Mouse (Mus musculus): ENCODE measurements at regions not wholly inside any gene's neighbourhood (a gene's known extent, or its start where the extent isn't known, plus 50 kb on each side); places are given as distances from the start of the nearest gene placed in this dataset.

DNA sequence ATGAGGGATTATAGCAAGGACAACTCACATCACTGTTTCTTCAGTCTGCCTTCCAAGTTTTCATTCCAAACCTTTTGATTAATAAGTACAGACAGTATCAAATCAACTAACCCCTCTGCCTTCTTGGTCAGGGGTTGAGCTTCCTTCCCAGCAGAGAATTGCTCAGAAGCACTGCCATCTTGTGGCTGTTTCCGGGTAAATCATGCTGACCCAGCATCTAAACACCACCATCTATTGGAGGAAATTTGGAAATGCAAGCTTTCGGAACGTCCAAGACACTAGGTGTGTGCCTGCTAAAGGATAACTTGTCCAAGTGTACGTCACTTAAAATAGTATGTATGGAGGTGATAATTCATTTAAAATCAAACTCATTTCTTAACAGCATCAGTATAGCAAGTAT is 231.7 kb upstream of the Ank start:
- no peaks in the 10 kb centered on the region for H3K36me3 ChIP-seq (replicated peaks in 1 of 2; ENCODE audit: control insufficient read depth in 1 of 2, insufficient read depth in 1 of 2, low read length in 1 of 2)
- dilution Hi-C loops (cut with MboI; ENCODE audit: extremely low pct_ligation_motif_present, extremely low pct_unique_long_range_greater_than_20kb, low sequenced_read_pairs) (no loop called here), in situ Hi-C loops (cut with MboI; ENCODE audit: low pct_ligation_motif_present, low pct_unique_long_range_greater_than_20kb, low sequenced_read_pairs) (no loop called here)
- H3K79me2 ChIP-seq (replicated peaks; ENCODE audit: control insufficient read depth, extremely low read depth, insufficient read depth, poor library complexity, severe bottlenecking) = no peaks in the 10 kb centered on the region
- DNase-seq (ENCODE audit: extremely low read depth) = peak; percentile 87
- H3K27me3 ChIP-seq (replicated peaks) = no peaks in the 10 kb centered on the region
- peak; percentile 77; the same call in 1 of the 2 replicates for TF ChIP-seq NELFE (IDR thresholded peaks at IDR 0.05; ENCODE audit: low read depth, low read length)
- TF ChIP-seq SMC3 (IDR thresholded peaks at IDR 0.05; ENCODE audit: low read depth, low read length) = peak; percentile 84
- no peak for TF ChIP-seq KAT2A (IDR thresholded peaks at IDR 0.05; ENCODE audit: insufficient replicate concordance, low read length)
- peak; percentile 26; the same call in 1 of the 2 replicates for TF ChIP-seq IRF4 (IDR thresholded peaks at IDR 0.05; ENCODE audit: low read depth, low read length)
- TF ChIP-seq ELF1 (IDR thresholded peaks at IDR 0.05; ENCODE audit: low read depth, low read length) = peak; percentile 81
- 0 out of 2 replicates have a peak, but pooled peaks have one; percentile 17 for TF ChIP-seq MEF2A (IDR thresholded peaks at IDR 0.05; ENCODE audit: borderline replicate concordance, low read depth, low read length)
- no peak for TF ChIP-seq E2F4 (IDR thresholded peaks at IDR 0.05; ENCODE audit: insufficient replicate concordance, low read depth, low read length)
- TF ChIP-seq RAD21 (IDR thresholded peaks at IDR 0.05; ENCODE audit: low read depth, low read length) = peak; percentile 83
- TF ChIP-seq ZNF384 (IDR thresholded peaks at IDR 0.05; ENCODE audit: low read depth, low read length) = 0 out of 2 replicates have a peak, but pooled peaks have one; percentile 16
- no peak for TF ChIP-seq HCFC1 (IDR thresholded peaks at IDR 0.05; ENCODE audit: low read depth, low read length)
- TF ChIP-seq CHD2 (IDR thresholded peaks at IDR 0.05; ENCODE audit: low read length) = no peak
- TF ChIP-seq PAX5 (IDR thresholded peaks at IDR 0.05; ENCODE audit: low read length) = no peak
- TF ChIP-seq CTCF (conservative IDR thresholded peaks at IDR 0.05 in 1 of 2, IDR thresholded peaks at IDR 0.05 in 1 of 2; ENCODE audit: low read depth in 2 of 2, low read length in 2 of 2) = peak; percentile 93 to 100
- 0 out of 2 replicates have a peak, but pooled peaks have one; percentile 26 for TF ChIP-seq SIN3A (IDR thresholded peaks at IDR 0.05; ENCODE audit: low read length)
- TF ChIP-seq MAX (IDR thresholded peaks at IDR 0.05; ENCODE audit: low read length) = peak; percentile 74
- TF ChIP-seq MYC (IDR thresholded peaks at IDR 0.05; ENCODE audit: low read depth, low read length) = no peak
- 0 out of 2 replicates have a peak, but pooled peaks have one; percentile 8 for TF ChIP-seq BHLHE40 (IDR thresholded peaks at IDR 0.05; ENCODE audit: low read depth, low read length)
- TF ChIP-seq ETS1 (conservative IDR thresholded peaks at IDR 0.05; ENCODE audit: low read depth, low read length) = no peak
- TF ChIP-seq MAFK (IDR thresholded peaks at IDR 0.05; ENCODE audit: insufficient replicate concordance, low read length) = peak; percentile 97
- no peak for TF ChIP-seq EP300 (IDR thresholded peaks at IDR 0.05; ENCODE audit: low read length)
- no peak for TF ChIP-seq JUN (IDR thresholded peaks at IDR 0.05; ENCODE audit: insufficient read depth, low read depth, low read length)
- no peak for TF ChIP-seq TCF12 (IDR thresholded peaks at IDR 0.05; ENCODE audit: low read depth, low read length)
- TF ChIP-seq POLR2A (IDR thresholded peaks at IDR 0.05; ENCODE audit: low read depth, low read length) = no peak
- TF ChIP-seq TBP (conservative IDR thresholded peaks at IDR 0.05; ENCODE audit: low read depth, low read length) = no peak
- no peak for TF ChIP-seq USF1 (IDR thresholded peaks at IDR 0.05; ENCODE audit: low read depth, low read length)
- TF ChIP-seq ZC3H11A (IDR thresholded peaks at IDR 0.05; ENCODE audit: low read depth, low read length) = peak; percentile 37; the same call in 1 of the 2 replicates
- TF ChIP-seq USF2 (conservative IDR thresholded peaks at IDR 0.05; ENCODE audit: low read depth, low read length) = no peak
- TF ChIP-seq JUND (conservative IDR thresholded peaks at IDR 0.05; ENCODE audit: low read depth, low read length) = no peak
- TF ChIP-seq UBTF (IDR thresholded peaks at IDR 0.05; ENCODE audit: low read depth, low read length) = no peak
- no peak overlapping the region for H3K27ac ChIP-seq (ENCODE audit: insufficient read depth, low read depth)
- no peak overlapping the region for H3K4me2 ChIP-seq (ENCODE audit: insufficient read depth, low read depth, poor library complexity, severe bottlenecking)
- no peak overlapping the region for H3K4me3 ChIP-seq (replicated peaks in 1 of 3; ENCODE audit: low read depth in 2 of 3, low read length in 2 of 3, poor library complexity in 1 of 3)
- peaks cover 0 to 30% of the 10 kb centered on the region in 2 experiments; a peak in 2 of 4 replicates for H3K4me1 ChIP-seq (ENCODE audit: control insufficient read depth in 1 of 2, insufficient read depth in 2 of 2)
- no peaks in the 10 kb centered on the region for H3K9me3 ChIP-seq (replicated peaks; ENCODE audit: low read length)
- H3K9ac ChIP-seq (ENCODE audit: insufficient read depth, low read depth) = no peak overlapping the region

Data from CH12.LX (cell line).